Mouse (Mus musculus) CD4-positive, CD25-positive, alpha-beta regulatory T cell, adult 4 months (primary cell): ENCODE measurements around the gene Tmem245. TPM values are rescaled to one million over a fixed set of nuclear protein-coding genes. Genes with fewer than 3 reads are reported as not detected.

ENCODE experiments used
- ATAC-seq: one replicate; pipeline ENCODE4 v1.8.0; 2017
- polyA plus RNA-seq, 2 experiments: library from polyadenylated mRNA; unstranded; fragments of 100-300 nt; shearing (Covaris generic); gene quantifications; one replicate each; pipeline ENCODE4 v1.2.1; 2017

The Tmem245 gene
- polyA plus RNA-seq, result 1 to 10 TPM; 5.7 to 6.7 TPM

DNA sequence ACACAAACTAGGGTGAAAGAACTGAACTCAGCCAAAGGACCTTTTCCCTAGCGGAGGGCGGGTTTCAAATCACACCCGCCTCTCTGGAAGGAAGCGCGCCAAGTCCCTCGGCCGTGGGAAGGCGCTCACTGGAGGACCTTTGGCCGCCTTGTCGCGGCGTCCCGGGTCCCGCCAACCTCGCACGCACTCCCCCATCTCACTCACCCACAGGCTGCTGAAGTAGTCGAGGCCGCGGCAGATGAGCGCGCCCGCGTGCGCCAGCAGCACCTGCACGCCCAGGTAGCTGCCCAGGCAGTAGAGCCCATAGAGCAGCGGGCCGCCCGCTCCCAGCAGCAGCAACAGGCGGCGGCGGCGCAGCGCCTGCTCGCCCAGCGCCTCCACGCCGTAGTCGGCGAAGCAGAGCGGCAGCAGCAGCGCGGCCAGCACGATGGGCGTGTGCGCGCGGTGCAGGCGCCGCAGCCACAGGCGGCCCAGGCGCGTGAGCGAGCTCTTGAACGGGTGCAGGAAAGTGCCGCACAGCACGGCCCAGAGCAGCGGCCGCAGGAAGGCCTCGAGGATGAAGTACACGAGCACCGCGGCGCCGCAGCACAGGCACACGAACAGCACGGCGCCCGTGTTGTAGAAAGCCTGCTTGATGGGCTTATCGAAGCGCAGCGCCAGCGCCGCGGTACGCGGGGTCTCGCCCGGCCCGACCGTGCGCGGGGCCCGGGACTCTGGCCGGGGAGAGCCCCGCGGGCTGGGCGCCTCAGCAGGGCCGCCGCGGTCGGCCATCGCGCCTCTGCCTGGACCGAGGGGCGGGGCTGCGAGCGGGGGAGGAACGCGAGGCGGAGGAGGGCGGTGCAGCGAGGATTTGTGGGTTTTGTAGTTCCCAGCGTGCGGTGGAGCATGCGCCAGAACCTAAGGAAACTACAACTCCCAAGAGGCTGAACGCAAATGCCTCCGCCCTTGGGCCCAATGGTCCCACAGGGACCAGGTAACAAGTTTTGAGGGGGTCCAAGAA is at the start of gene Tmem245:
Gene Tmem245 (minus strand): TSS at position 797 of the 1,000 bp plus-strand sequence.
- peak; percentile 91 for ATAC-seq

DNA sequence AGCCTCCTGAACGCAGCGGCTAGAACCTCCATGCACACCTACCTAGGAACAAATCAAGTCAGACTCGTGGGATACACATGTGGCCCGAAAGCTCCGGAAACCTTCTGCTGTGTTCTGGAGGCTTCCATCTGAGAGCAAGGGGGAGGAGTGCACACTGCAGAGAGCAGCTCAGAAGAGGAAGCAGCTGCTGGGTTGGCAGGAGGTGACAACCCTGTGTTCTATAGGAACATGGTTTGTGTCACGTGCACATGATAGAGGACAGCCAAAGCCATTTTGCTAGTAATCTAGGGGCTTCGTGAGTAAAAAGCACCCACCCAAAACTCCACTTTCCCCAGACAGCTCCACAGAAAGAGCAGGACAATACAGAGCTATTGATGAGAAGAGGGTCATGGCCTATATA is 46.1 kb upstream of the Tmem245 start:
- ATAC-seq, result no peak

DNA sequence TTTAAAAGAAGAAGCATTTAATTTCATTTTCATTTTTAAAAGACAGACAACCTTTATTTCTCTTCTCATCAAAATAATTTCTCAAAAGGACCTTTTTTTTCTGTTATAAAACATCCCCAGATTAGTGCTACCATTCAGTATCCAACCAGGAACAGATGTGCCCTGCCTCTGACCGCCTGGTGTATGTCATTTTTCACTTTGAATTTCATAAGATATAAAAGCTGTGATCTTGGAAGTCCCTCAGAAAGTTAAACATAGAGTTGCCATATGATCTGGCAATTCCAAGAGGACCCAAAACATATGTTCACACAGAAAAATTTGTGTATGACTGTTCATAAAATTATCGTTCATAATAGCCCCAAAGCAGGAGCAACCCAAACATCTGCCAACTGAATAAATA is 44.7 kb upstream of the Tmem245 start:
- no peak for ATAC-seq

DNA sequence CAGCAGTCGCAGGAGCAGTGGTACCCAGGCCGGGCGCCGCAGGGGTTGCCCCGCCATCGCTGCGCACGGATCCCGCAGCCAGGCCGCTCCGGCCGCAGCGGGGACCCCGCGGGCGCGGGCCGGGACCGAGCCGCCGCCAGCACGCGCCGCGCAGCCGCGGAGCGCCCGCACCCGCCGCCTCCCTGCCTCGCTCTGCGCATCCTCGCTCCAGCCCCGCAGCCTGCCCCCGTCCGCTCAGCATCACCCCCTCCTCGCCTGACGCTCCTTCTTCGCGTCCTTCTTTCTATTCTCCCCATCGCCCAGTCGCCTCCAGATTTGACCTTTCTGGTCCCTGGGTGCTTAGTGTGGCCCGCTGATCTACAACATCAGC is 43.0 kb upstream of the Tmem245 start, which contains the start of gene Frrs1l:
Gene Frrs1l (minus strand): TSS at position 177 of the 370 bp plus-strand sequence.
- no peak for ATAC-seq

DNA sequence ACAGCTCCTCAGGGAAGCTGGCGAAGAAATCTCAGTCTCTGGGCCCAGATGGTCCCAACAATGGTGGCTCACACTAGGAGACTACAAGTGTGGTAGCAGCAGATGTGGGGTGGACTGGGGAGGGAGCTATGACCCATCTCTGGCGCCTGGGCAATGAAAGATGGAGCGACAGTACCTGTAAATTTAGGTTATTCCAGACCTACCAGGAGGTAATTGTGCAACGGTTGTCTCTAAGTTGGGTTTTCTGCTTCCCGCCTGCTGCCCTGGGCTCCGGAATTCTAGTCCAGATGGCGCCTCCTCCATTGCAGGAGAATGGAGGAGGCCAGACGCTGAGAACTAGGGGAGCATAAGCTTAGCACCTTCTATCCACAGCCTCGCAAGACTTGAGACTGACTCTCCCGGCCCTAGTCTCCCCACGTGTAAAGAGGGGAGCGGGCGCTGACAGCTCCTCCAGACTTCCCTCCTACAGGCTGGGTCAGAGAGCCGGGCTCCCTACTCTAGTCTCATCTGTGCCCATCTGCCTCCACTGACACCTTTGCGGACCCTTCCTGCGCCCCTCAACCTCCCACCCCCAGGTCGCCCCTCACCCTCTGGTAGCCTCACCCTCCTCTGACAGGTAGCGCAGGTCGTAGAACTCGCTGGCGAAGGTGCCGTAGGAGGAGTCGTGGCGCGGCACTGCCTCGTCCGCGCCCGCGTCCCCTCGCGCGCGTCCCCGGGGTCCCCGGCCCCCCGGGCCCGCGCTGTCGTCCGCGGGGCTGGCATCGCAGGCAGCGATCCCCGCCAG is 42.4 kb upstream of the Tmem245 start:
- ATAC-seq, result no peak

DNA sequence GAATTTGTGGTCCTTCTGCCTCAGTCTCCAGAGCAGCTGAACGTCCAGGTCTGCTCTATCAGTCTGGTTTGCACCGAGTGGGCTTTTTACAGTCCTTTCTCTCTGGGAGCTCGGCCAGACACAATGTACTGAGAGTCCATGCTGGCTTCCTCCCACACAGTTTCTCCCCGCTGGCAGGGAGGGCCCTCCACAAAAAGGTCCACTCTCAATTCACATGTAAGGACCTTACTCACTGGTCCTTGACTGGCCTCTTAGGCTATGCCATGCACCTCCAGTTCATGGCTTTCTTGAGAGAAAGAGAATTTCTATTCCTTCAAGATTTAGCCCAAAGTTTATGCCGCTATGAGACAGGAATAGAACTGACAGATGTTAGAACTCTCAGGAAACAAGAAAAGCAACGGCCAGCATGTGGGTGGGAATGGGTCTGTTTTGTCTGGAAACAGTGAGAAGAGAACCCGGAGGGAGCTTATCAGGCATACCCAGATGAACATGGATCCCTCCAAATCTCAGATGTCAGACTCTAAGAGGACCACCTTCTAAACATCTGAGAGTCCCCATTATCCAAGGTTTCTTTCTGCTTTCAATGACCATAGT is 18.4 kb upstream of the Tmem245 start:
- ATAC-seq, result no peak

DNA sequence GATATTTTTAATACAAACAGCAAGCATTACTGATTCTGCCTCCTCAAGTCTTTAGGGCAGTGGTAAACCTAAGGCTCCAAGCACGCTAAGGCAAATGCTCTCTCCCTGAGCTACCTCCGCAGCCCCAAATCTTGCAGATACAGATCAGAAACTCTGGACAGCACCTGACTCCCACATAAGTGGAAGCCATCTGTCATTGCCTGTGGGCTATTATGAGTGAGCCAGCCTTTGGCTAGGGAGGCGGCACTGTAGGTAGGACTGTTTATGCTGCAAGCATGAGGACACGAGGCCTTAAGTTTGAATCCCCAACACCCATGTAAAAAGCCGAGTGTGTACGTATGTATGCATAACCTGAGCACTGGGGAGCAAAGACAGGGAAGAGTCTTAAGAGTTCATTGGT is 16.4 kb upstream of the Tmem245 start:
- ATAC-seq, result no peak

DNA sequence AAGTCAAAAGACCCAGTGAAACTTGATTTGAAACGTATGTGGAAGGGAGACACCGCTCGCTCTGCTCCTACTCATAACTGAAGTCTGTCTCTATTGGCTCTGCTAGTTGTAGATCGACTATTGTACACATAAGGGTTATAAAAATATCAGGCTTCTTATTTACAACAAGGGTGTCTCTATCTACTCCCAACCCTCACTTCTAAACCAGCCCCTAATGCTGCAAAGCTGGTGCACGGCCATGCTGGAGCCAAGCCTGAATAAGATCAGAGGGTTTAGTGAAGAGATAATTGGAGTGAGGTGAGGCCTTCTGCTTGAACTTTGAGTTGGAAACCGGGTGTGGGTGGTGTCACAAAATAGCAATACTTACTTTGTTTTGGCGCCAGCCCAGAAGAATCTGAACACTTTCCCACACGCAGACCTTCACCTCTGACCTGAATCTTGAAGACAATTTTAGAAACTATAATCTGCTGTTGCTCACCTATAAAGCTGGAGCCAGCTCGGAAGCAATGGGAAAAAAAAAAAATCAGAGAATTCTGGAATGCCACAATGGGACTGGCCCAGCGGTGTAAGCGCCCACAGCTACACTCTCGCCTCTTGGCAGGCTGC is 14.2 kb upstream of the Tmem245 start:
- no peak for ATAC-seq

DNA sequence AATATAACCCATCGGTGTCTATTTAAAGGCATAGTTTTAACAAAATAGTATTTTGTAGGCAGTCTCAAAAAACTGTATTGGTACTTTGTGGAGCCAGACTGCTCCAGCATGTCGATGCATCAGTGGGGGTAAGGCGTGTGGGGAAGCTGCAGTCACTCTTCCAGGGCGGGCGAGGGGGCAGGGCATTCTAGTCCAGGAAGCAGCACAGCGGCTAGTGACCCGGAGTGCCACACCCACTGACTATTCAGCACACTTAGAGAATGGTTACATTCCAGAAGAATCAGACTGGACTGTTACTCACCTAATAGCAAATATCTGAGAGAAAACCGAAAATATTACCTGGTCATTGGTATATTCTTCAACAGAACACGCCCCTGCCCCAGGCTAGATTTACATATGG is 10.3 kb upstream of the Tmem245 start:
- no peak for ATAC-seq

DNA sequence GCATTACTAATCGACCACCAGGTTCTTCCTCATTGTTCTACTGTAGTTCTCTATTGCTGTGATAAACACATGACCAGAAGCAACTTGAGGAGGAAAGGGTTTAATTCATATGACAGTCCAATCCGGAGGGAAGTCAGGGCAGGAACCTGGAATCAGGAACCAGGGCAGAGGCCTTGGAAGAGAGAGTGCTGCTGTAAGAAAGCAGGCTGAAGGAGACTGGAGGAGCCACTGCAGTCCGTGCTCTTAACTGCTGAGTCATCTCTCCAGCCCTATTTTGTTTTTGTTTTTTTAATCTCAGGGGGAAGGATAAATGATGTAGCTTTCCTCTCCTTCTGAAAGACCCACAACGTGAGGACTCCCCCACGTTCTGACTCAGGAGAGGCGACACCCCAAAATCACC is 6.0 kb upstream of the Tmem245 start:
- ATAC-seq, result no peak

DNA sequence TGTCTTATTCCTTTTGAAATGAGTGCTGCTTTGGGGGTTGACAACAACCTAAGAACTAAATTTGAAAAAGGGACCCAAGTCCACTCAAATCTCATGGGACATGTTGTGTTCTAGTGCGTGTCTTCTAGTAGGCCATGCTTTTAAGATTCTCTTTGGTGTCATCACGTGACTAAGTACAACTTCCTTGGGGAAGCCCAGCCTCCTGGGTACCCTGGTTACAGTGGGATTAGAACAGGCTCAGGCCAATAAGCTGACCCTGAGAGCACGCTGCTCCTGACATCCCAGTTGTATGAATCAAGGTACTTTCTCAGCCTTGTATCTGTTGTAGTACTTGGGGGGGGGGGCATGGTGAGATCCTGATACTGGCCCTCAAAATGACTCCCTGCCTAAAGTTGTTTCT is 4.5 kb upstream of the Tmem245 start:
- ATAC-seq, result no peak

DNA sequence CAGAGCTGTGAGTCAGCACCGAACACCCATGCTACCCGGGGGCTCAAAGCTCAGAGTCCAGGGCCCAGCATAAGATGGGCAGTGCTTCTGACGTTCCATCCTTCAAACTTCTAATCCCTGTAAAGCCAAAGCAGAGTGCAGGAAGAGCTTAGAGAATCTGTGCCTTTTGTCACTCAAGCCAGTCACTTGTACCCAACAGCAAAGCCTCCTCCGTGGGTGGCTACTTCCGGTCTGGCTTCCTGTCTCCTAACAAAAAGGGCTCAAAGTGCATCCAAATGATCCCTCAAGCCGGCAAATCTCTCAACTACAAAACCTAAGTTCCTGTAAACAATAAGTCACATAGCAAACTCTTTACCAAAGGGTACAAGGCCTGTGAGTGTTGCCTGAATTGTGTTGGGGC is 2.3 kb upstream of the Tmem245 start:
- peak; percentile 16 for ATAC-seq

DNA sequence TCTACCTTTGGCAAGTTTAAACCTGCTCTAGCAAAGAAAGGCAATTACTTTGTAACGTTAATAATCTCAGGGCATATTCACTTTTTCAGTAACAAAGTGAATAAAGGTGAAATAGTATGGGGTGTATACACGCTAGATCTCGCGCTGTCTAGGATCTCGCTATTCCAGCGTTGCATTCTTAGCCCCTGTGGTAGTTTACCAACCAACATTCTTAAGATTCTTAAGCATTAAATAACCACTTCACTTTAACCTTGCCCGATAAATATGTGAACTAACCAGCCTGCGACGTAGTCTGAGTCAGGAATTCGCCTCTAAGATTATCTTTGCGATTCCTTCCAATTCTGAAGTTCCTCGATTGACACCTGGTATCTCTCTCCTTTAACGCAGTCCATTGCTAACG is 1.1 kb downstream of the Tmem245 start:
- no peak for ATAC-seq

DNA sequence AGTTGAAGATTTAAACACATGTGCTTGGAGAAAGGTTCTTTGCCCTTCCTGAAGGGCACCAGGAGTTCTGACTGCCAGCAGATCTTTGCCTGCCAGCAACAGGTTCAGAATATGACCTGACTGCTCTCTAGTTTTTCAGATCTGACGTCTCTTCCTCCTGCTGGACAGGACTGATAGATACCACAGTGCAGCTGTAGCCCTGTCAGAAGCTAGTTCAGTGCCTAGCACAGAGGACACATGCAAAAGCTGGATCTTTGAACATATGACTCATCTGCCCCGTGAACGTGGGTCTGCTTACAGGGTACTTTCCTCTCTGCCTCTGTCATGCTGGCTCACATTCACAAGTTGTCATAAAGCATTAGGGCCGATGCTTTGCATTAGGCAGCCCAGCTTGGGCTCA is 3.0 kb downstream of the Tmem245 start:
- ATAC-seq, result no peak

DNA sequence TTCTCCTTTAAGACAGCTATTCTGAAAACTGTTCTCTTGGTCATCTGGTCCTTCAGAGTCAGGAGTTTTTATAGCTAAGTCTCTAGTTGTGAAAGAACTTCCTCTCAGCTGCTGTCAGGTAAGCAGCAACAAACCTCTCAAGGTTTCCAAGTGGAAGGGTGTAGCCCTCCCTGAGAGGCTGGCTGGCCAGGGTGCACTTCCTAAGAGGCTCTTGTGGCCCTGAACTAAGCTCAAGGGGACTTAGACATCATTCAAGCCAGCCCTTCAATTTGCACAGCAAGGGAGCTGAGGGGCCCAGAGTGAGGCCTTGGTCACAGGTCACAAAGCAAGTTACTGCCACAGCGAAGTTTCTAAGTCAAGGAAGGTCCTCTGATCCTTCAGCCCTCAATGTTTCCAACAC is 4.0 kb downstream of the Tmem245 start:
- ATAC-seq, result no peak

DNA sequence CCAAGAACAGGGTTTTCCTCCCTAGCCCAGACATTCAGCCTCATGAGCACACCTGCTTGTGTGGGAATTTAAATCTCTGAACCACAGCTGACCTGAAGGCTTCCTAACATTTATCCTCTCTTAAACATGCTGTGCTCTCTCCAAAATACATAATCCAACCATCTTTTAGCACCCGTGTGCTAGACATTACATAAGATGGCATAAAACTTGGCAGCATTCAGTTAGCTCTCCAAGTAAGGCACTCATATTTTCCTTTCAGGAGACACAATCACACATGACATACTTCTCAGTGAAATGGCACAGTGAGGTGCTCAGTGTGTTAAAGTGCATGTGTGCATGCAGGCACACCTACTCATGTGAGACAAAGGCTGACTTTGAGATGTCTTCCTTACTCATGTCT is 4.7 kb downstream of the Tmem245 start:
- no peak for ATAC-seq

DNA sequence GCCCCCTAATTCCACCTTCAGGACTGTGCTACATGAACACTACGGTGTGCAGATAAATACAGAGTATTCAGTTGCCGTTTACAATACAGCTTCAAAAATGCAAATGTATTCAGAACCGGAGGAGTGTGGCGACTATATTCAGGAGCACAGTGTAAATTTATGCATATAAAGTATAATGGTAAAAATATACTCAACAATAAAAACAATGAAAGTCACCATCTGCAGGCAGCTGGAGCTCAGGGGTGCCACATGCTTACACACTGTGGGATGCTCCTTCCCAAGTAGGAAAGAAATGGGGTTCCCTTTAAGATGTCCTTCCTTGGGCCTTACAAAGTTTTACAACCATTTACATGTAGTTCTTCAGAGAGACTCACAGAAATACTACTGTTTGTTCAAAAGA is 5.8 kb downstream of the Tmem245 start:
- no peak for ATAC-seq

DNA sequence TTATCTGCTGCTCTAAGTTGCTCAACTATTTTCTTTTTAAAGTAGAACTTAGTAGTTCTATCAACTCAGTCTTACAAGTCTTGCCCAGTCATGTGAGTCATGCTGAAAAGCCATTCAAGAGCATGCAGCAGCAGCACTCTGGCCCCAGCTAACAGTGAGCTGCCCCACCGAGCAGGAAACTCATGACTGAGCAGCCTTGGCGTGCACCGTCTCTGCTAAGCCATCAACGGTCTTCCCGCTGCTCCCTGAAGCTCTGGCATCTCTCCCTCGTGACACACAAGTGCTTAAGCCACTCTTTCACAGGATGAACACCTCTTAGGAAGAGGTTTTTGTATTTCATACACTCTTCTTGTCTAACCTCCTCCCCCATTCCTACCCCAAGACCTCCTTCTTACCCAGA is 10.1 kb downstream of the Tmem245 start:
- ATAC-seq, result no peak

DNA sequence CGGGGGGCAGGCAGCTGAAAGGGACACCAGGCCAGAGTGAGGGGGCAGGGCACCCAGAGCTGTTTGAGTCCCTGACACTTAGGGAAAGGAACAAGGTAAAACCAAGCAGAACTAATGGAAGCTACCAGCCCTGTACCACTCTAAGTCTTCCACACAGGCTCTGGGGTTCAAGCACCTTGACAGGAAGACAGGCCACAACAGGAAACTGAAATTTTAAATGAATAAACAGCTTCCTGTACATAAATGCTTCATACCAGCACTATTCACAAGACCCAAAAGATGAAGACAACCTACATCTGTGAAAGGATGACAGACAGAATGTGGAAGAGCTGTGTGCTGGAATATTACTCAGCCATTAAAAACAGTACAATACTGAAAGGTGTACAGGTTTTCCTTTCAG is 11.9 kb downstream of the Tmem245 start:
- peak; percentile 89 for ATAC-seq

DNA sequence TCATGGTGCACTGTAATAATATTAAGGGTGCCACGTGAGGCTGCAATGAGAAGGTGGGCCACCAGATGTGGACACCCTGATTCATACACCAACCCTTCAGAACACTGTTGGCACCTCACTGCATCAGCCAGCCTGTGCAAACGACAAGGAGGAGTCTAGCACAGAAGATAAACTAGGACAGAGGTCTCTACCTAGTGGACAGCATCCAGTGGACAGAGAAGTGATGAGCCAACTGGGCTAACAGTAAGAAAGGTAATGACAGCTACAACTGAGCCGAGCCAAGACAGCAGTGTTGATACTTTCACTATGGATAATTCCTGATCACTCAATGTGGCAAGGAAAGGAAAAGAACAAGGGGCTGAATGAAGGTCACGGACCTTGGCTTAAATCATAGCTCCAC is 14.1 kb downstream of the Tmem245 start:
- ATAC-seq, result no peak

DNA sequence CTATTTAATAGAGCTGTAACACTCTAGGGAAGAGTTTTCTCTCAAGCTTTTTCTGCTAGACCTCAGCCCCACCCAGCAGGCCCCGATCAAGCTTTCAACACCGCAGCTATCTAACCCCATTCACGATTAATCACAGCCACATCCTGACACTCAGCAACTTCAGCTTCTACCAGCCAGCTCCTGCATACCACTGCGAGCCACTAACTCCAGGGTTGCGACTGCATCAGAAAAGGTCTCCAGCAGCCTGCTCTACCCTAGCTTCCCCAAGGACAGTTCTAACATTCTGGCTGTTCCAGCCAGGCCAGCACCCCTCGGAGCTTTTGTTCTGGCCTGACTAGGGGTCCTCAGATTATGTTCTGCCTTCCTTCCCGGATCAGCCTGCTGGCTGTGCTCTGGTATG is 15.1 kb downstream of the Tmem245 start:
- no peak for ATAC-seq

DNA sequence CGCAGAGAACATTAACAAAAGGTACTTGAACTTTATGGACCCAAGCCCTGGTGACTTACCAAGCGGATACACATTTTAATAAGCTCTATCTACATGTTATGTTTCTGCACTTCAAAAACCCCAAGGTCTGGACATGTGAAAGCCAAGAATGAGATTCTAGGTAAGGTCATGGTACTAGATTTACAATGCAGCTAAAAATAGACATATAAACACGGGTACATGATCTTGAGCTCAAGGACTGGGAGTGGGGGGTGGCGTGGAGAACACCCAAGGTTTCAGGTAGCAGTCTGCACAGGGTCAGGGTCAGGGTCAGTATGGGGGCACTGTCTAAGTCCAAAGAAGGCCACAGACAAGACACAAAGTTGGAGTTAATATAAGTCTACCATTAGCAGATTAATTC is 16.9 kb downstream of the Tmem245 start:
- ATAC-seq, result no peak

DNA sequence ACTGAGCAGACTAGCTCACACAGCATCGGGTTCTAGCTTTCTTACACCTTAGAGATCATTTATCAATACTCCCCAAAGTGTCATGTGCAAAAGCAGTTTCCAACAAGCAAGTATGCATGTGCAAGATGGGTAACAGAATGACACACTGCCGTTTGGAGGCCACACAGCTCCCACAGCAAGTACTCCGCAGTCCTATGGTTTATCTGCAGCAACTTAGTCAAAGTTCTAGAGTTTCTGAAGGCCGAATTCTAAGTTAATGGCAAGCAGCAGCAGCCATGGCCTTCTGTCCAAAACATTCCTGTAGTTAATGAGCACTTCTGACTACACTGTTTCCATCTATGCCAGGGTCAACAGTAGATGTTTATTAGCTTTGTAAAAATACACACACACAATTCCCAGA is 20.3 kb downstream of the Tmem245 start:
- ATAC-seq, result no peak
